Comparison of ENCODE assay signal across 24 mouse cellular contexts in the genomic region with DNA sequence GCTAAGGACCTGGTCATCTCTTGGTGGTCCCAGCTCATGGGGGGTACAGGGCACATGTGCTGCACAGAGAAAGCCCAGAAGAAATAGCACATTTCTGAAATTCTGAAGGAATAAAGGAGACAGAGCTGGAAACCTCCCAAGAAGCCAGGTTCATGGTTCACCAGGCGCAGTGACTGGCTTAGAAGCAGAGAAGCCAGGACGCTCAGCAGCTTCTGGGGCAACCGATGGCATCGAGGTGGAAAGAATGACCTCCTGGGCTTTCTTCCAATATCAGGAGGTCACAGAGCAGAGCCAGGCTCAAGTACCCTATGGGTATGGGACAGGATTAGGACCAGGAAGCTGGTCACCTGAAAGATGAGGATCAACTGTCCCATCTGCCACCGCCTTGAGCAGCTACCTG.
DNase-seq lines count a peak whose midpoint lies in the region; ATAC-seq lines count a peak whose summit lies in the region.
"Had no signal": no experiment of that assay in that cellular context is flagged by ENCODE, and none has a peak within 500 bp of the region (broad histone marks: within the 10 kb centered on the region; RNA-seq: fewer than 3 reads in every experiment).

No protein-coding gene starts in this region.

- H3K36me3 ChIP-seq in hindbrain, embryonic 16.5 days (ENCODE audit: control insufficient read depth, insufficient read depth, low read length) = no peaks in the 10 kb centered on the region
- no peaks in the 10 kb centered on the region for H3K36me3 ChIP-seq in hindbrain, embryonic 14.5 days (replicated peaks; ENCODE audit: control insufficient read depth, insufficient read depth)
- H3K36me3 ChIP-seq in neural tube, embryonic 12.5 days = no peaks in the 10 kb centered on the region
- H3K36me3 ChIP-seq in neural tube, embryonic 15.5 days = no peaks in the 10 kb centered on the region
- H3K36me3 ChIP-seq in forebrain, embryonic 16.5 days (ENCODE audit: control insufficient read depth, insufficient read depth) = no peaks in the 10 kb centered on the region
- H3K36me3 ChIP-seq: embryonic facial prominence, embryonic 15.5 days; G1E; heart, embryonic 10.5 days; limb, embryonic 13.5 days; liver, embryonic 12.5 days; midbrain, embryonic 12.5 days had no signal

- ATAC-seq in hindbrain, embryonic 16.5 days = no peak
- no peak for ATAC-seq in hindbrain, embryonic 14.5 days (ENCODE audit: low FRiP score)
- no peak for ATAC-seq in neural tube, embryonic 12.5 days (ENCODE audit: low FRiP score, low read depth)
- ATAC-seq in neural tube, embryonic 15.5 days (ENCODE audit: low FRiP score) = no peak
- no peak for ATAC-seq in forebrain, embryonic 16.5 days
- ATAC-seq: forebrain, embryonic 14.5 days; inflammation-experienced regulatory T-cells, adult 6 months; liver, embryonic 12.5 days had no signal

- H3K4me3 ChIP-seq in hindbrain, embryonic 16.5 days (ENCODE audit: low read length) = no peak overlapping the region
- H3K4me3 ChIP-seq in hindbrain, embryonic 14.5 days (replicated peaks; ENCODE audit: low read length) = no peak overlapping the region
- no peak overlapping the region for H3K4me3 ChIP-seq in neural tube, embryonic 12.5 days
- no peak overlapping the region for H3K4me3 ChIP-seq in neural tube, embryonic 15.5 days (replicated peaks)
- H3K4me3 ChIP-seq in forebrain, embryonic 16.5 days (replicated peaks; ENCODE audit: low read length) = no peak overlapping the region
- H3K4me3 ChIP-seq: embryonic facial prominence, embryonic 15.5 days; heart, embryonic 10.5 days; limb, embryonic 13.5 days; liver, embryonic 12.5 days; midbrain, embryonic 12.5 days had no signal

- H3K9ac ChIP-seq in hindbrain, embryonic 16.5 days (ENCODE audit: low read depth, low read length) = peak overlapping the region; percentile 9; the same call in 1 of the 2 replicates
- no peak overlapping the region for H3K9ac ChIP-seq in hindbrain, embryonic 14.5 days
- 0 out of 2 replicates have a peak overlapping the region, but pooled peaks have one; percentile 8 for H3K9ac ChIP-seq in neural tube, embryonic 12.5 days
- no peak overlapping the region for H3K9ac ChIP-seq in neural tube, embryonic 15.5 days (replicated peaks)
- H3K9ac ChIP-seq in forebrain, embryonic 16.5 days (replicated peaks; ENCODE audit: low read depth, low read length) = no peak overlapping the region
- H3K9ac ChIP-seq: embryonic facial prominence, embryonic 15.5 days; limb, embryonic 13.5 days; liver, embryonic 12.5 days had no signal

- no peaks in the 10 kb centered on the region for H3K9me3 ChIP-seq in hindbrain, embryonic 16.5 days (ENCODE audit: control insufficient read depth, low read length)
- no peaks in the 10 kb centered on the region for H3K9me3 ChIP-seq in hindbrain, embryonic 14.5 days (ENCODE audit: control insufficient read depth, low read length)
- H3K9me3 ChIP-seq in neural tube, embryonic 12.5 days = no peaks in the 10 kb centered on the region
- no peaks in the 10 kb centered on the region for H3K9me3 ChIP-seq in neural tube, embryonic 15.5 days (replicated peaks)
- H3K9me3 ChIP-seq in forebrain, embryonic 16.5 days (ENCODE audit: control insufficient read depth, low read length) = no peaks in the 10 kb centered on the region
- H3K9me3 ChIP-seq: embryonic facial prominence, embryonic 15.5 days; G1E; heart, embryonic 10.5 days; limb, embryonic 13.5 days; liver, embryonic 12.5 days; midbrain, embryonic 12.5 days had no signal

- H3K27ac ChIP-seq in hindbrain, embryonic 16.5 days (ENCODE audit: low read depth, low read length) = no peak overlapping the region
- no peak overlapping the region for H3K27ac ChIP-seq in hindbrain, embryonic 14.5 days
- no peak overlapping the region for H3K27ac ChIP-seq in neural tube, embryonic 12.5 days
- H3K27ac ChIP-seq in neural tube, embryonic 15.5 days (replicated peaks) = no peak overlapping the region
- no peak overlapping the region for H3K27ac ChIP-seq in forebrain, embryonic 16.5 days (ENCODE audit: low read length)
- H3K27ac ChIP-seq: embryonic facial prominence, embryonic 15.5 days; heart, embryonic 10.5 days; limb, embryonic 13.5 days; liver, embryonic 12.5 days; midbrain, embryonic 12.5 days had no signal

- WGBS in hindbrain, embryonic 16.5 days = 67% methylated on average over 5 of the region's 5 CpGs
- 55% methylated on average over 5 of the region's 5 CpGs for WGBS in hindbrain, embryonic 14.5 days
- 87% methylated on average over 5 of the region's 5 CpGs for WGBS in neural tube, embryonic 12.5 days
- 64% methylated on average over 5 of the region's 5 CpGs for WGBS in neural tube, embryonic 15.5 days
- 67% methylated on average over 5 of the region's 5 CpGs for WGBS in forebrain, embryonic 16.5 days

- no peak overlapping the region for H3K4me2 ChIP-seq in hindbrain, embryonic 16.5 days (ENCODE audit: low read length)
- H3K4me2 ChIP-seq in hindbrain, embryonic 14.5 days (replicated peaks) = no peak overlapping the region
- no peak overlapping the region for H3K4me2 ChIP-seq in neural tube, embryonic 12.5 days (replicated peaks)
- no peak overlapping the region for H3K4me2 ChIP-seq in neural tube, embryonic 15.5 days
- H3K4me2 ChIP-seq in forebrain, embryonic 16.5 days (ENCODE audit: low read length) = no peak overlapping the region
- H3K4me2 ChIP-seq: embryonic facial prominence, embryonic 15.5 days; limb, embryonic 13.5 days; liver, embryonic 12.5 days; midbrain, embryonic 12.5 days had no signal

- DNase-seq in hindbrain, embryonic 14.5 days (ENCODE audit: low spot score) = no peak
- DNase-seq in kidney, postnatal 25 days = peak; percentile 71 to 78
- DNase-seq in gastrocnemius, postnatal 25 days = no peak
- DNase-seq: adrenal gland, postnatal 10 days; B cell, adult 2 months; heart, postnatal 4 days; layer of hippocampus, postnatal 36 days; lung, adult 18-20 months; lung, postnatal 10 days; right cerebral cortex, adult 18-20 months; right cerebral cortex, postnatal 4 days; thymus, postnatal 25 days had no signal

- peaks cover 4% of the 10 kb centered on the region; the same call in 1 of the 2 replicates for H3K4me1 ChIP-seq in hindbrain, embryonic 16.5 days (ENCODE audit: control insufficient read depth, insufficient read depth, low read depth, low read length)
- peaks cover 12% of the 10 kb centered on the region; the same call in 1 of the 2 replicates for H3K4me1 ChIP-seq in hindbrain, embryonic 14.5 days (replicated peaks; ENCODE audit: control insufficient read depth, insufficient read depth, low read length)
- peaks cover 37% of the 10 kb centered on the region for H3K4me1 ChIP-seq in neural tube, embryonic 12.5 days
- H3K4me1 ChIP-seq in neural tube, embryonic 15.5 days = peaks cover 28% of the 10 kb centered on the region
- H3K4me1 ChIP-seq in forebrain, embryonic 16.5 days (replicated peaks; ENCODE audit: control insufficient read depth, insufficient read depth, low read length) = peaks cover 16% of the 10 kb centered on the region

- no peaks in the 10 kb centered on the region for H3K27me3 ChIP-seq in hindbrain, embryonic 16.5 days (replicated peaks; ENCODE audit: control insufficient read depth, insufficient read depth, low read length)
- H3K27me3 ChIP-seq in hindbrain, embryonic 14.5 days (ENCODE audit: control insufficient read depth, insufficient read depth, low read length) = no peaks in the 10 kb centered on the region
- 0 out of 2 replicates have a peak, but pooled peaks cover 4% of the 10 kb centered on the region for H3K27me3 ChIP-seq in neural tube, embryonic 12.5 days (replicated peaks)
- H3K27me3 ChIP-seq in neural tube, embryonic 15.5 days (replicated peaks) = no peaks in the 10 kb centered on the region
- no peaks in the 10 kb centered on the region for H3K27me3 ChIP-seq in forebrain, embryonic 16.5 days (replicated peaks; ENCODE audit: control insufficient read depth, insufficient read depth, low read length)

Comparison
In these comparisons a context has a peak if more than half of its experiments do, and no peak if none do; other contexts are left out.
1. H3K9ac ChIP-seq: peak in hindbrain, embryonic 16.5 days (single experiment) and neural tube, embryonic 12.5 days (single experiment); none in hindbrain, embryonic 14.5 days (single experiment), neural tube, embryonic 15.5 days (single experiment) and forebrain, embryonic 16.5 days (single experiment).
2. DNase-seq: peak in kidney, postnatal 25 days (2 of 2); none in hindbrain, embryonic 14.5 days (single experiment) and gastrocnemius, postnatal 25 days (single experiment).